Mouse (Mus musculus) hindbrain, postnatal 0 days (tissue): Measurements from ENCODE around the gene Hspa5. TPM values are rescaled to one million over a fixed set of nuclear protein-coding genes. Genes with fewer than 3 reads are reported as not detected.
"Not testable (repeated sequence)": the region's sequence is repeated elsewhere in the genome, so short reads cannot be mapped to it uniquely, and the experiment has no call there.

ENCODE experiments used
- ATAC-seq: fragments of 200-750 bp; cut with Nextera tagmentation; 2 replicates; pipeline ENCODE4 v1.8.0; 2017; ENCODE audit warnings: mild to moderate bottlenecking, moderate TSS enrichment, moderate library complexity
- DNase-seq: peaks from one replicate; pipeline ENCODE4 v3.0.0-alpha.2; 2015; ENCODE audit warnings: low spot score
- H3K27ac ChIP-seq: fragments of 300-500 bp; sonication (generic); 2 replicates; pipeline ENCODE4 v1.5.1; 2014; ENCODE audit warnings: mild to moderate bottlenecking
- H3K27me3 ChIP-seq: fragments of 300-500 bp; sonication (generic); 2 replicates; pipeline ENCODE4 v1.6.1; 2014; ENCODE audit warnings: low read length, mixed read lengths; ENCODE audit not compliant: insufficient read depth
- H3K36me3 ChIP-seq: fragments of 300-500 bp; sonication (generic); 2 replicates; pipeline ENCODE4 v1.6.1; 2014; ENCODE audit warnings: low read length, mixed read lengths; ENCODE audit not compliant: insufficient read depth
- H3K4me1 ChIP-seq: fragments of 300-500 bp; sonication (generic); 2 replicates; pipeline ENCODE4 v1.6.1; 2014; ENCODE audit warnings: antibody characterized with exemption, low read length, mixed read lengths; ENCODE audit not compliant: insufficient read depth
- H3K4me2 ChIP-seq: fragments of 300-500 bp; sonication (generic); 2 replicates; pipeline ENCODE4 v1.6.1; 2014; ENCODE audit warnings: low read depth, mild to moderate bottlenecking, low read length, moderate library complexity, mixed read lengths
- H3K4me3 ChIP-seq: fragments of 300-500 bp; sonication (generic); 2 replicates; pipeline ENCODE4 v1.5.1; 2014; ENCODE audit warnings: low read length
- H3K9ac ChIP-seq: fragments of 300-500 bp; sonication (generic); replicated peaks from 2 replicates; pipeline ENCODE4 v1.6.1; 2014; ENCODE audit warnings: mild to moderate bottlenecking, low read length, moderate library complexity, mixed read lengths
- H3K9me3 ChIP-seq: fragments of 300-500 bp; sonication (generic); 2 replicates; pipeline ENCODE4 v1.6.1; 2016; ENCODE audit warnings: low read length, mixed read lengths
- CTCF ChIP-seq: IDR thresholded peaks from 2 replicates; pipeline ENCODE4 v1.5.1; 2016; ENCODE audit warnings: antibody characterized with exemption, control low read depth, low read depth
- WGBS: fragments of 180-500 bp; shearing (Covaris S2); extraction: QIAGEN DNeasy Blood & Tissue Kit; methylation state at CpG from one replicate; pipeline ENCODE4 v1.1.7; 2014; 5-methylcytosine and 5-hydroxymethylcytosine counted together
- polyA plus RNA-seq: library from polyadenylated mRNA; unstranded; fragments of >200 nt; fragmentation: Nextera tagmentation; extraction: Ambion mirVana; gene quantifications from 2 replicates; pipeline ENCODE4 v1.2.1, GENCODE M21; 2015
- total RNA-seq: library from RNA; depleted of rRNA; stranded (reverse); fragments of >200 nt; gene quantifications from 2 replicates; pipeline ENCODE4 v1.2.3, GENCODE M21; 2014

Hspa5 gene
- total and polyA plus RNA-seq, 2 experiments from 2014 or later, result 148 to 321 TPM

- no peak overlapping the region for H3K9ac ChIP-seq
- DNase-seq (peak; percentile 19), ATAC-seq (no peak)
- no peak overlapping the region for H3K4me3 ChIP-seq
- H3K27ac ChIP-seq, result no peak overlapping the region
- no peak overlapping the region for H3K4me2 ChIP-seq
- H3K4me1 ChIP-seq, result no peaks in the 10 kb centered on the region
- peak; percentile 80 for TF ChIP-seq CTCF
- H3K27me3 ChIP-seq, result no peaks in the 10 kb centered on the region
- WGBS, result 81% methylated on average over 2 of the region's 2 CpGs
- no peaks in the 10 kb centered on the region for H3K9me3 ChIP-seq
- peaks cover 26% of the 10 kb centered on the region for H3K36me3 ChIP-seq
These were observed 12.3 kb downstream of the Hspa5 start for GRCm38 (mm10) chr2:34784085-34784484.

- WGBS, result 91% methylated on average over 8 of the region's 8 CpGs
- ATAC-seq (no peak), DNase-seq (no peak)
- Histone ChIP-seq H3K27ac (no peak overlapping the region), H3K27me3 (no peaks in the 10 kb centered on the region), H3K36me3 (peaks cover 7% of the 10 kb centered on the region; the same call in 1 of the 2 replicates), H3K9ac (no peak overlapping the region), H3K9me3 (no peaks in the 10 kb centered on the region), H3K4me1 (no peaks in the 10 kb centered on the region), H3K4me3 (no peak overlapping the region), H3K4me2 (no peak overlapping the region)
- TF ChIP-seq CTCF, result no peak
These were observed 18.5 kb downstream of the Hspa5 start for GRCm38 (mm10) chr2:34790282-34790681.

- H3K27me3 ChIP-seq, ATAC-seq, H3K9ac ChIP-seq, H3K4me1 ChIP-seq, H3K27ac ChIP-seq, H3K9me3 ChIP-seq, H3K36me3 ChIP-seq, H3K4me2 ChIP-seq, DNase-seq, H3K4me3 ChIP-seq: not testable (repeated sequence)
- 89% methylated on average over 2 of the region's 2 CpGs for WGBS
- 0 out of 2 replicates have a peak, but pooled peaks have one; percentile 14 for TF ChIP-seq CTCF
These were observed 20.8 kb downstream of the Hspa5 start for GRCm38 (mm10) chr2:34792543-34792942.

- H3K4me3 ChIP-seq, result no peak overlapping the region
- no peak for DNase-seq
- H3K9me3 ChIP-seq, result no peaks in the 10 kb centered on the region
- no peak overlapping the region for H3K9ac ChIP-seq
- 0 out of 2 replicates have a peak, but pooled peaks cover 5% of the 10 kb centered on the region for H3K4me1 ChIP-seq
- 91% methylated on average over 2 of the region's 2 CpGs for WGBS
- no peak for ATAC-seq
- H3K36me3 ChIP-seq, result 0 out of 2 replicates have a peak, but pooled peaks cover 4% of the 10 kb centered on the region
- TF ChIP-seq CTCF, result no peak
- no peak overlapping the region for H3K27ac ChIP-seq
- H3K27me3 ChIP-seq, result no peaks in the 10 kb centered on the region
- no peak overlapping the region for H3K4me2 ChIP-seq
These were observed 22.7 kb downstream of the Hspa5 start for GRCm38 (mm10) chr2:34794511-34794910.

- H3K27me3 ChIP-seq, result no peaks in the 10 kb centered on the region
- no peak for DNase-seq
- H3K36me3 ChIP-seq, result 0 out of 2 replicates have a peak, but pooled peaks cover 4% of the 10 kb centered on the region
- no peak overlapping the region for H3K27ac ChIP-seq
- 0 out of 2 replicates have a peak, but pooled peaks cover 5% of the 10 kb centered on the region for H3K4me1 ChIP-seq
- no peaks in the 10 kb centered on the region for H3K9me3 ChIP-seq
- no peak for ATAC-seq
- H3K4me2 ChIP-seq, result no peak overlapping the region
- H3K4me3 ChIP-seq, result no peak overlapping the region
- TF ChIP-seq CTCF, result no peak
- no peak overlapping the region for H3K9ac ChIP-seq
- WGBS, result 89% methylated on average over 7 of the region's 7 CpGs
These were observed 23.7 kb downstream of the Hspa5 start for GRCm38 (mm10) chr2:34795426-34795825.

GRCm38 (mm10) chr2:34799357-34800256 lies 27.8 kb downstream of the Hspa5 start, which contains the start of gene Rabepk:
TSS of gene Rabepk (minus strand) at chr2:34799912.
- peak within 1 kb of the TSS; percentile 67 for H3K9ac ChIP-seq
- H3K4me2 ChIP-seq, result peak within 1 kb of the TSS; percentile 94
- DNase-seq, result peak; percentile 84
- peak within 1 kb of the TSS; percentile 11; the same call in 1 of the 2 replicates for H3K27ac ChIP-seq
- peak; percentile 57 for ATAC-seq
- no peak for TF ChIP-seq CTCF
- WGBS, result 5% methylated on average over 43 of the region's 44 CpGs
- H3K27me3 ChIP-seq, result no peaks in the 10 kb centered on the region
- 0 out of 2 replicates have a peak, but pooled peaks cover 4% of the 10 kb centered on the region for H3K36me3 ChIP-seq
- 0 out of 2 replicates have a peak, but pooled peaks cover 5% of the 10 kb centered on the region for H3K4me1 ChIP-seq
- H3K4me3 ChIP-seq, result peak within 1 kb of the TSS; percentile 69
- no peaks in the 10 kb centered on the region for H3K9me3 ChIP-seq
